Mouse (Mus musculus): Measurements from ENCODE around the gene Iqcb1. TPM values are rescaled to one million over a fixed set of nuclear protein-coding genes. Genes with fewer than 3 reads are reported as not detected.

Iqcb1 gene
- total and polyA plus RNA-seq, 3 experiments, result 41.0 to 47.7 (median 46.4) TPM

- Histone ChIP-seq H3K27ac (ENCODE audit: insufficient read depth, low read depth) (no peak overlapping the region), H3K4me2 (ENCODE audit: insufficient read depth, low read depth, poor library complexity, severe bottlenecking) (no peak overlapping the region), H3K9ac (ENCODE audit: insufficient read depth, low read depth) (no peak overlapping the region), H3K27me3 (replicated peaks) (no peaks in the 10 kb centered on the region), H3K9me3 (replicated peaks; ENCODE audit: low read length) (peaks cover 2% of the 10 kb centered on the region), H3K36me3 (replicated peaks in 1 of 2; ENCODE audit: control insufficient read depth in 1 of 2, insufficient read depth in 1 of 2, low read length in 1 of 2) (no peaks in the 10 kb centered on the region), H3K79me2 (replicated peaks; ENCODE audit: control insufficient read depth, extremely low read depth, insufficient read depth, poor library complexity, severe bottlenecking) (no peaks in the 10 kb centered on the region), H3K4me1 (ENCODE audit: control insufficient read depth in 1 of 2, insufficient read depth in 2 of 2) (no peaks in the 10 kb centered on the region), H3K4me3 (replicated peaks in 1 of 3; ENCODE audit: low read depth in 2 of 3, low read length in 2 of 3, poor library complexity in 1 of 3) (no peak overlapping the region)
- DNase-seq (ENCODE audit: extremely low read depth), result no peak
- in situ Hi-C loops (cut with MboI; ENCODE audit: low pct_ligation_motif_present, low pct_unique_long_range_greater_than_20kb, low sequenced_read_pairs), result no loop called here
- TF ChIP-seq ZNF384 (IDR thresholded peaks at IDR 0.05; ENCODE audit: low read depth, low read length) (no peak), RCOR1 (conservative IDR thresholded peaks at IDR 0.05; ENCODE audit: low read depth, low read length) (no peak), CTCF (conservative IDR thresholded peaks at IDR 0.05 in 1 of 2, IDR thresholded peaks at IDR 0.05 in 1 of 2; ENCODE audit: low read depth in 2 of 2, low read length in 2 of 2) (no peak), NRF1 (IDR thresholded peaks at IDR 0.05; ENCODE audit: low read depth, low read length) (no peak), EP300 (IDR thresholded peaks at IDR 0.05; ENCODE audit: low read length) (no peak), POLR2A (IDR thresholded peaks at IDR 0.05; ENCODE audit: low read depth, low read length) (no peak), USF2 (conservative IDR thresholded peaks at IDR 0.05; ENCODE audit: low read depth, low read length) (no peak), ZKSCAN1 (IDR thresholded peaks at IDR 0.05; ENCODE audit: borderline replicate concordance, low read depth, low read length) (no peak), MEF2A (IDR thresholded peaks at IDR 0.05; ENCODE audit: borderline replicate concordance, low read depth, low read length) (no peak), HCFC1 (IDR thresholded peaks at IDR 0.05; ENCODE audit: low read depth, low read length) (no peak), MAFK (IDR thresholded peaks at IDR 0.05; ENCODE audit: insufficient replicate concordance, low read length) (no peak)
- dilution Hi-C loops (cut with MboI; ENCODE audit: extremely low pct_ligation_motif_present, extremely low pct_unique_long_range_greater_than_20kb, low sequenced_read_pairs), result no loop called here
These were observed 41.7 kb upstream of the Iqcb1 start for GRCm38 (mm10) chr16:36786466-36786865.

- H3K36me3 ChIP-seq (replicated peaks in 1 of 2; ENCODE audit: control insufficient read depth in 1 of 2, insufficient read depth in 1 of 2, low read length in 1 of 2), result no peaks in the 10 kb centered on the region
- TF ChIP-seq GABPA (IDR thresholded peaks at IDR 0.05; ENCODE audit: insufficient replicate concordance, low read depth, low read length), result no peak
- no peak for TF ChIP-seq RAD21 (IDR thresholded peaks at IDR 0.05; ENCODE audit: low read depth, low read length)
- no peak for TF ChIP-seq TCF12 (IDR thresholded peaks at IDR 0.05; ENCODE audit: low read depth, low read length)
- no peak for TF ChIP-seq CTCF (conservative IDR thresholded peaks at IDR 0.05 in 1 of 2, IDR thresholded peaks at IDR 0.05 in 1 of 2; ENCODE audit: low read depth in 2 of 2, low read length in 2 of 2)
- no peak for TF ChIP-seq ZMIZ1 (IDR thresholded peaks at IDR 0.05; ENCODE audit: low read depth, low read length)
- no peak for TF ChIP-seq KAT2A (IDR thresholded peaks at IDR 0.05; ENCODE audit: insufficient replicate concordance, low read length)
- TF ChIP-seq MAFK (IDR thresholded peaks at IDR 0.05; ENCODE audit: insufficient replicate concordance, low read length), result no peak
- TF ChIP-seq UBTF (IDR thresholded peaks at IDR 0.05; ENCODE audit: low read depth, low read length), result no peak
- TF ChIP-seq ETS1 (conservative IDR thresholded peaks at IDR 0.05; ENCODE audit: low read depth, low read length), result no peak
- no peak for TF ChIP-seq NRF1 (IDR thresholded peaks at IDR 0.05; ENCODE audit: low read depth, low read length)
- no peak for TF ChIP-seq SMC3 (IDR thresholded peaks at IDR 0.05; ENCODE audit: low read depth, low read length)
- TF ChIP-seq NELFE (IDR thresholded peaks at IDR 0.05; ENCODE audit: low read depth, low read length), result no peak
- no peak for TF ChIP-seq ZKSCAN1 (IDR thresholded peaks at IDR 0.05; ENCODE audit: borderline replicate concordance, low read depth, low read length)
- TF ChIP-seq ZNF384 (IDR thresholded peaks at IDR 0.05; ENCODE audit: low read depth, low read length), result no peak
- no peak for TF ChIP-seq IRF4 (IDR thresholded peaks at IDR 0.05; ENCODE audit: low read depth, low read length)
- TF ChIP-seq RCOR1 (conservative IDR thresholded peaks at IDR 0.05; ENCODE audit: low read depth, low read length), result no peak
- TF ChIP-seq TBP (conservative IDR thresholded peaks at IDR 0.05; ENCODE audit: low read depth, low read length), result no peak
- TF ChIP-seq POLR2A (IDR thresholded peaks at IDR 0.05; ENCODE audit: low read depth, low read length), result no peak
- TF ChIP-seq E2F4 (IDR thresholded peaks at IDR 0.05; ENCODE audit: insufficient replicate concordance, low read depth, low read length), result no peak
- no peak for TF ChIP-seq MYC (IDR thresholded peaks at IDR 0.05; ENCODE audit: low read depth, low read length)
- DNase-seq (ENCODE audit: extremely low read depth), result no peak
- H3K79me2 ChIP-seq (replicated peaks; ENCODE audit: control insufficient read depth, extremely low read depth, insufficient read depth, poor library complexity, severe bottlenecking), result no peaks in the 10 kb centered on the region
- dilution Hi-C loops (cut with MboI; ENCODE audit: extremely low pct_ligation_motif_present, extremely low pct_unique_long_range_greater_than_20kb, low sequenced_read_pairs) (no loop called here), in situ Hi-C loops (cut with MboI; ENCODE audit: low pct_ligation_motif_present, low pct_unique_long_range_greater_than_20kb, low sequenced_read_pairs) (no loop called here)
- no peaks in the 10 kb centered on the region for H3K27me3 ChIP-seq (replicated peaks)
- H3K4me2 ChIP-seq (ENCODE audit: insufficient read depth, low read depth, poor library complexity, severe bottlenecking), result no peak overlapping the region
- peaks cover 2% of the 10 kb centered on the region for H3K9me3 ChIP-seq (replicated peaks; ENCODE audit: low read length)
- H3K27ac ChIP-seq (ENCODE audit: insufficient read depth, low read depth), result no peak overlapping the region
- H3K9ac ChIP-seq (ENCODE audit: insufficient read depth, low read depth), result no peak overlapping the region
- H3K4me3 ChIP-seq (replicated peaks in 1 of 3; ENCODE audit: low read depth in 2 of 3, low read length in 2 of 3, poor library complexity in 1 of 3), result no peak overlapping the region
- H3K4me1 ChIP-seq (ENCODE audit: control insufficient read depth in 1 of 2, insufficient read depth in 2 of 2), result peaks cover 11 to 16% of the 10 kb centered on the region in 2 experiments
These were observed 38.0 kb upstream of the Iqcb1 start for GRCm38 (mm10) chr16:36790166-36790565.

Measured in CH12.LX (cell line).